Mouse (Mus musculus) layer of hippocampus, postnatal 10 days (tissue): Measurements from ENCODE around the gene Tbc1d10b. TPM values are rescaled to one million over a fixed set of nuclear protein-coding genes. Genes with fewer than 3 reads are reported as not detected.
"Not testable (repeated sequence)": the region's sequence is repeated elsewhere in the genome, so short reads cannot be mapped to it uniquely, and the experiment has no call there.

ENCODE experiments used
- DNase-seq, 2 experiments: peaks; one replicate each; pipeline ENCODE4 v3.0.0; 2021; ENCODE audit warnings: low spot score in 2 of 2
- total RNA-seq, 2 experiments: library from RNA; stranded (reverse); gene quantifications; 2 replicates each; pipeline ENCODE4 v1.2.3; 2021

The Tbc1d10b gene
- total RNA-seq, 2 experiments from 2014 or later: 84.6 to 95.4 TPM

- DNase-seq: peak in 1 of 2 experiments; percentile 43
Measured at GRCm38 (mm10) chr7:127207374-127208294, 634 bp downstream of the Tbc1d10b start.

GRCm38 (mm10) chr7:127206606-127207005, 1.7 kb downstream of the Tbc1d10b start:
- no peak for DNase-seq

- DNase-seq: no peak
Measured at GRCm38 (mm10) chr7:127196484-127196883, 11.8 kb downstream of the Tbc1d10b start.

- DNase-seq: peak; percentile 93
Measured at GRCm38 (mm10) chr7:127195544-127196295, 12.5 kb downstream of the Tbc1d10b start, which contains the start of gene Cd2bp2. Gene Cd2bp2 (minus strand): TSS chr7:127196050.

- DNase-seq: no peak
Measured at GRCm38 (mm10) chr7:127194633-127195029, 13.6 kb downstream of the Tbc1d10b start.

- DNase-seq: no peak
Measured at GRCm38 (mm10) chr7:127194011-127194632, 14.1 kb downstream of the Tbc1d10b start.

- no peak for DNase-seq
Measured at GRCm38 (mm10) chr7:127192989-127193388, 15.3 kb downstream of the Tbc1d10b start.

GRCm38 (mm10) chr7:127190672-127191071, 17.6 kb downstream of the Tbc1d10b start:
- no peak for DNase-seq

- DNase-seq: no peak
Measured at GRCm38 (mm10) chr7:127188305-127189276, 19.7 kb downstream of the Tbc1d10b start.

- DNase-seq: no peak
Measured at GRCm38 (mm10) chr7:127187351-127187750, 20.9 kb downstream of the Tbc1d10b start.

GRCm38 (mm10) chr7:127185601-127186000, 22.7 kb downstream of the Tbc1d10b start:
- DNase-seq: no peak

GRCm38 (mm10) chr7:127184720-127185119, 23.5 kb downstream of the Tbc1d10b start:
- DNase-seq: no peak

GRCm38 (mm10) chr7:127183828-127184227, 24.4 kb downstream of the Tbc1d10b start:
- no peak for DNase-seq

GRCm38 (mm10) chr7:127183345-127183744, 24.9 kb downstream of the Tbc1d10b start:
- no peak for DNase-seq

GRCm38 (mm10) chr7:127181724-127182123, 26.5 kb downstream of the Tbc1d10b start:
- DNase-seq: not testable (repeated sequence)

- DNase-seq: no peak
Measured at GRCm38 (mm10) chr7:127180783-127181182, 27.5 kb downstream of the Tbc1d10b start.

- DNase-seq: no peak
Measured at GRCm38 (mm10) chr7:127176937-127177336, 31.3 kb downstream of the Tbc1d10b start.

GRCm38 (mm10) chr7:127166501-127166900, 41.8 kb downstream of the Tbc1d10b start:
- DNase-seq: no peak

- no peak for DNase-seq
Measured at GRCm38 (mm10) chr7:127165607-127166493, 42.4 kb downstream of the Tbc1d10b start.
